Mouse (Mus musculus): Measurements from ENCODE around the gene Chst8. TPM values are rescaled to one million over a fixed set of nuclear protein-coding genes. Genes with fewer than 3 reads are reported as not detected.

Chst8 gene
- polyA plus RNA-seq, 1 experiment = 5.3 TPM

DNA sequence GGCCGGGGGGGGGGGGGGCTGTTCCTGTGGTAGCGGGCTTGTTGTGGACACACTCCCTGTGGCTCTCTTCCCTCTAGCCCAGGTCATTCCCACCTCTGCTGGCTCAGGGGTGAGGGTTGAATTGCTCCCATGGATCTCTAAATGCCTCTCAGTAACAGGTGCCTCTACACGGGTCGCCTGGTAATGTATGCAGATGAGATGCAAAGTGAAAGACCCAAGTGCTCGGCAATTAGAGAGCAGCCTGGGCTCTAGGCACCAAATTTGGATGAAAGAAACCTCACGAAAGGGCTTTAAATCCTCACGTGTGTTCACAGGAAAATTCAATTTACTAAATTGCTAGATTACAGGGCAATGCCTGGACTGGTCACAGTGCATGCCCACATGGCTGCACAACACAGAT is 126.7 kb downstream of the Chst8 start:
- WGBS = 45% methylated on average over 7 of the region's 7 CpGs
- H3K4me1 ChIP-seq (ENCODE audit: control insufficient read depth, insufficient read depth, low read length) = no peaks in the 10 kb centered on the region
- no peak for TF ChIP-seq POLR2A (IDR thresholded peaks at IDR 0.05; ENCODE audit: borderline replicate concordance, extremely low read depth, low read depth, low read length)
- TF ChIP-seq CTCF (IDR thresholded peaks at IDR 0.05; ENCODE audit: insufficient read depth, low read length) = no peak

DNA sequence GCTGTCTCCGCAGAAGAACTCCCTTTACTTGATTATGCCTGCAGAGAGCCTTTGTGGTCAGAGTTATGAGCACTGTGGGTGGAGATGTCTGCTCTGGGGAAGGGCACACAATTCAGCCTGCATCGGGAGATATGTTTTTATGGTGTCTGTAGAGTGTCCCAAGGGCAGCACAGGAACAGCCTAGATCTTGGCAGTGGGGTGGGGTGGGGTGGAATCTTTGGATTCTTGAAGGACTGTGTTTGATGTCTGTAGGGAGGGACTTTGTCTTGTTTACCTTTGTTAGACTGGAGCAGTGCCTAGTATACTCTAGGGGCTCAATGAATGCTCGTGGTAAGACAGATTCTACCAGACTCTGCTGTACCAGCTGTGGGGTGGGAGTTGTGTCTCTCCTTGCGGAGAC is 127.3 kb downstream of the Chst8 start:
- no peak for DNase-seq
- WGBS = 49% methylated on average over 4 of the region's 4 CpGs
- Histone ChIP-seq H3K4me1 (ENCODE audit: control insufficient read depth, insufficient read depth, low read length) (no peaks in the 10 kb centered on the region), H3K4me3 (replicated peaks; ENCODE audit: extremely low read depth, low read depth, low read length) (no peak overlapping the region)
- TF ChIP-seq POLR2A (IDR thresholded peaks at IDR 0.05; ENCODE audit: borderline replicate concordance, extremely low read depth, low read depth, low read length) (no peak), CTCF (IDR thresholded peaks at IDR 0.05; ENCODE audit: insufficient read depth, low read length) (no peak)

More for the DNA sequence above, 126.7 kb downstream of the Chst8 start:
- H3K4me3 ChIP-seq (replicated peaks; ENCODE audit: extremely low read depth, low read depth, low read length) = no peak overlapping the region
- no peak for DNase-seq

DNA sequence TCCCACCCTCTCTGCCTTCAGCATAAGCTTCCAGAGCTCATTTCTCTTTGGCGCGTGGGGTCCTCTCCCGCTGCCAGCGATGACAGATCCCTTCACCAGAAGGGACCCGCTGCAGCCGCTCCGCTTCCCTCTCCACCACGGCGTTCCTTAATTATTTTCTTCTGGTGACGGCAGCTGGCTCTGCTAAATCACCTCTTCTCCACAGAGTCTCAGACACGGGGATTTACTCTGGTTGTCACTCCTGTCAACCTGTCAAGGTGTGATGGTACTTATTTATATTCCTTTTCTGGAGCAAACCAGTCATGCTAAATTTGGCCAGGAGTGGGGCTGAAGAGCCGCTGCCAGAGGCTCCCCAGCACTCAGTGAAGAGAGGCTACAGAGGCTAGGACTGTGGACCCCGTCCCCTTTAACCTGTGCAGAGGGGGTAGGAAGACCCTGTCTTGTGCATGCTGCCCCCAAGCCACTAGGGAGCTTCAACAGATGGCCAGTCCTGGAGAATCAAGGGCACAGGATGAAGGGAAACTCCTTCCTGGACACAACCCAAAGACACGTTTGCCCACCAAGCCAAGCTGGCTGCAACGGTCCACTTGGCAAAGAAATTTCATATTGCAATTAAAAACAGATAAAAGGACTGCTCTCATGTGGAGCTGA is 131.6 kb downstream of the Chst8 start:
- Histone ChIP-seq H3K4me3 (replicated peaks; ENCODE audit: extremely low read depth, low read depth, low read length) (no peak overlapping the region), H3K4me1 (ENCODE audit: control insufficient read depth, insufficient read depth, low read length) (0 out of 2 replicates have a peak, but pooled peaks cover 2% of the 10 kb centered on the region)
- 36% methylated on average over 15 of the region's 15 CpGs for WGBS
- no peak for DNase-seq
- no peak for TF ChIP-seq CTCF (IDR thresholded peaks at IDR 0.05; ENCODE audit: insufficient read depth, low read length)
- no peak for TF ChIP-seq POLR2A (IDR thresholded peaks at IDR 0.05; ENCODE audit: borderline replicate concordance, extremely low read depth, low read depth, low read length)

DNA sequence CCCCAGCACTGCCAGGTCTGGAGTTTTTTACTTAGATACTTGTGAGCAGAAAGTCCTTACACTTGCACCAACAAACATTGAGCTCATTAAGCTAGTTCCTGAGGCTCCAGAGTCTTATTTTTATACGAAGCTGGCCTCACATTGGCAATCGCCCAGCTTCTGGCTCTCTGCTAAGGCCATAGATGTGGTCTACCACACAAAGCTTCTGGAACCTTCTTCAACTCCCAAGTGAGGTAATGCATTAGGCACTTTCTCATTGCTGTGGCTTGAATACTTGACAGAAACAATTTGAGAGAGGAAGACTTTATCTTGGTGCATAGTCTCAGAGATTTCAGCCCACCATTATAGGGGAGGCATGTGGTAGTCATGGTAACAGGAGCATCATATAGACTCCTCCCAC is 132.6 kb downstream of the Chst8 start:
- TF ChIP-seq POLR2A (IDR thresholded peaks at IDR 0.05; ENCODE audit: borderline replicate concordance, extremely low read depth, low read depth, low read length) (no peak), CTCF (IDR thresholded peaks at IDR 0.05; ENCODE audit: insufficient read depth, low read length) (no peak)
- no peak for DNase-seq
- H3K4me1 ChIP-seq (ENCODE audit: control insufficient read depth, insufficient read depth, low read length) = 0 out of 2 replicates have a peak, but pooled peaks cover 2% of the 10 kb centered on the region
- WGBS = 50% methylated on average over 2 of the region's 2 CpGs
- H3K4me3 ChIP-seq (replicated peaks; ENCODE audit: extremely low read depth, low read depth, low read length) = no peak overlapping the region

DNA sequence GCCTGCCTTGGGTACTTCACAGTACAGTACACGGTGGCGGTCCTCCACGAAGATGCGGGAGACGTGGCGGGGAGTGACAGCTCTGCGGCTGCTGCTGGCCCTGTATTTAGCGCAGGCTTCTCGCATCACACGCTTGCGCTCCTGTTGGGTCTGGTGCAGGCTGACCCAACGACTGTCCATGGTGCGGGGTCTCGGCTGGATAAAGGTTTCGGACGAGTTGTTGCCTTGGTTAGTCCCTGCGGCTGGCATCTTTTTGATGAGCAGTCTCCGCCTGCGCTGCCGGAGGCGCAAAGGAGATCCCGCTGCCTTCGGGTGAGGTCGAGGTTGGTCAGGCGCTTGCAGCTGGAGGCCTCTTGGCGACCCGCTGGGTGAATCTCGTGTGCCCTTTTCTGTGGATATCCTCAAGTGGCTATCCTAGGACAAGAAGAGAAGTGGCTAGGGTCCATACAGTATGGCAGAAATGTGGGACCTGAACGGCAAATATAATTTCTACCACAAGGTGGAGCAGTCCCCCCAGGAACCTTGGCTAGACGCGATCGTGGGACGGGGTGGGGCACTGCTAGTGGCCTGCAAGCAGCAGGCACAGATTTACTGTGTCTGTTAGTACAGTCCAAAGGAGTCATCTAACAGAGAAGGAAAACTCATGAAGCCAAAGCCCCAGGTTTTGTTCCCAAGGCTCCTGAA is 136.5 kb downstream of the Chst8 start:
- no peak overlapping the region for H3K4me3 ChIP-seq (replicated peaks; ENCODE audit: extremely low read depth, low read depth, low read length)

DNA sequence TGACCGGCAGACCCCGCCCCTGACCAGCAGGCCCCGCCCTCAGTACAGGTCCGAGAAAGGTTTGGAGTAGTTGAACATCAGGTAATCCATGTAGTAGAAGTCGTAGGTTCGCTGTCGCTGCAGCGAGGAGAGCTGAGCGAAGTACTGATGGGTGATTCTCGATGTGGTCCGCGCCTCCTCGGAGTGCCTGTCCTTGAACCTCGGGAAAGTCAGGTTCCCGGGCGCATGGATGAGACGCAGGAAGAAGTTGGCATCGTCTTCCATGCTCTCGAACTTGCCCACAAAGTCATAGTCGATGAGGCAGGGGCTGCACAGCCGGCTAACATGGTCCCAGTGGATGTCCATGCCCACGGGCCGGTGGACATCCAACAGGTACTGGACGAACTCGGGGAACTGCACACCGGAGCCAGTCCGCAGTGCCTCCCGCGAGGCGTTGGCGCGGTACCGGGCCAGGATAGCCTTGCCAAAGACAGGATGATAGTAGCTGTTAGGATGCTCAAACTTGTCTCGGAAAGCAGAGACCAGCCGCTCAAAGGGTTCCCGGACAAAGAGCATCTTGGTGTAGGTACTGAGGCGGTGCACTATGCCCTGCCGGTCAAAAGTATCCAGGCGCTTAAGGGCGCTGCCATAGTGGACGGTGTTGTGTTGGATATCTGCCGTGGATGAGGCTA is 137.3 kb downstream of the Chst8 start:
- TF ChIP-seq POLR2A (IDR thresholded peaks at IDR 0.05; ENCODE audit: borderline replicate concordance, extremely low read depth, low read depth, low read length) (no peak), CTCF (IDR thresholded peaks at IDR 0.05; ENCODE audit: insufficient read depth, low read length) (no peak)
- Histone ChIP-seq H3K4me3 (replicated peaks; ENCODE audit: extremely low read depth, low read depth, low read length) (no peak overlapping the region), H3K4me1 (ENCODE audit: control insufficient read depth, insufficient read depth, low read length) (0 out of 2 replicates have a peak, but pooled peaks cover 2% of the 10 kb centered on the region)
- WGBS = 24% methylated on average over 42 of the region's 42 CpGs
- DNase-seq = no peak

More for the DNA sequence above, 136.5 kb downstream of the Chst8 start:
- TF ChIP-seq POLR2A (IDR thresholded peaks at IDR 0.05; ENCODE audit: borderline replicate concordance, extremely low read depth, low read depth, low read length) = no peak
- TF ChIP-seq CTCF (IDR thresholded peaks at IDR 0.05; ENCODE audit: insufficient read depth, low read length) = peak; percentile 76
- 16% methylated on average over 33 of the region's 33 CpGs for WGBS
- 0 out of 2 replicates have a peak, but pooled peaks cover 2% of the 10 kb centered on the region for H3K4me1 ChIP-seq (ENCODE audit: control insufficient read depth, insufficient read depth, low read length)
- DNase-seq = peak; percentile 65

DNA sequence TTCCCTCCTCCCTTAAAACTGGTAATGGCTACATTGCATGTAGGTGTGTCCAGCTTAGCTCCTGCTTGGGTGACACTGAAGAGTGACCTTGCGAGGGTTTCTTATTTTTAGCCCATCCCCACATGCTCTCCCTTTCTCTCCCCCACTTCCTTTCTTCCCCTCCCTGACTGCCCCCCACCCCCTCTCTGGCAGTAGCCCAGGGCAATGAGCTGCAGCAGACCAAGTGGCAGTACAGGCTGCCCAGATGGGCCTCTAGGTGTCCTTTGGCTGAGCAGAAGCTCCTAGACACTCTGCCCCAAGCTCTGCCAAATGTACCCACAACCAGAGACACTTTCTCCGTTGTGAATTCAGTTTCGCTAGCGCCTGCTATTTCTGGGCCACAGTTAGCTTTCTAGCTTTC is 139.6 kb downstream of the Chst8 start:
- 76% methylated on average over 4 of the region's 4 CpGs for WGBS
- no peak for DNase-seq
- H3K4me1 ChIP-seq (ENCODE audit: control insufficient read depth, insufficient read depth, low read length) = 0 out of 2 replicates have a peak, but pooled peaks cover 2% of the 10 kb centered on the region
- no peak overlapping the region for H3K4me3 ChIP-seq (replicated peaks; ENCODE audit: extremely low read depth, low read depth, low read length)
- TF ChIP-seq POLR2A (IDR thresholded peaks at IDR 0.05; ENCODE audit: borderline replicate concordance, extremely low read depth, low read depth, low read length) (no peak), CTCF (IDR thresholded peaks at IDR 0.05; ENCODE audit: insufficient read depth, low read length) (no peak)

DNA sequence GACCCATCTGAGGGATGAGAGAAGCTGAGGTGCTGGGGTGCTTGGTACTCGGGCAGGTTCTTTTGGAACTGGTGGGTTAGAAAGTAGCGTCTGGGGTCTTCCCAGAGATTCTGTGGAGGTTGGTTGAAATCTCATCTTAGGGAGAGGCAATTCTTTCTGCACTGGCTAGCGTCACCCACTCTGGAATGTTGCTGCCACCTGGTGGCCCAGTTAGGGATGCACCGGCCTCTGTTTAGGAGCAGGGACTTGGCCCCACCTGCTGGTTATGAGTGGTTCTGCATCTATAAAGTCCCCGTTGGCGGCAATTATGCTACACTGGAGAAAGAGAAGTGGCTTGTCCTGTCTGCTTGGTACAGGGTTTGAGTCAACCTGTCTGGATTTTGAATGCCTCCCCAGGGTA is 140.6 kb downstream of the Chst8 start:
- peak; percentile 85 for DNase-seq
- WGBS = 2% methylated on average over 6 of the region's 6 CpGs
- Histone ChIP-seq H3K4me1 (ENCODE audit: control insufficient read depth, insufficient read depth, low read length) (0 out of 2 replicates have a peak, but pooled peaks cover 2% of the 10 kb centered on the region), H3K4me3 (replicated peaks; ENCODE audit: extremely low read depth, low read depth, low read length) (no peak overlapping the region)
- TF ChIP-seq POLR2A (IDR thresholded peaks at IDR 0.05; ENCODE audit: borderline replicate concordance, extremely low read depth, low read depth, low read length) = no peak
- TF ChIP-seq CTCF (IDR thresholded peaks at IDR 0.05; ENCODE audit: insufficient read depth, low read length) = peak; percentile 100

DNA sequence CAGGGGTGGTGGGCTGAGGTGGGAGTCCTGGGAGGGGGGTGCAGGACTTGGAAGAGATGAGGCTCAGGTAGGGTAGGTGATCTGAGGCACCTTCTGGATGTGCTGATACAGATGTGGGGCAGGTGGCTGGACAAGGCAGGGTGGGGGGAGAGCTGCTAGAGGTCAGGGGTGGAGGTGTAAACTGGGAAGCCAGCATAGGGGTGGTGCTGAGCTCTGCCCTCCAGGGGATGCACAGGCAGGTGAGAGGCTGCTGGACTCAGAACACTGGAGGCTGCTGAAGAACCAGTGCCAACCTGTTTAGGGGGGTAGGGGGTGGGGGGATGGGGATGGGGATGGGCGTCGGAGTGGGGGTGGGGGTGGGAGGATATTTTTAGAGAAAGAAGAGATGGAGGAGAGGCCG is 141.7 kb downstream of the Chst8 start:
- TF ChIP-seq CTCF (IDR thresholded peaks at IDR 0.05; ENCODE audit: insufficient read depth, low read length) = no peak
- TF ChIP-seq POLR2A (IDR thresholded peaks at IDR 0.05; ENCODE audit: borderline replicate concordance, extremely low read depth, low read depth, low read length) = no peak
- WGBS = 79% methylated on average over 3 of the region's 3 CpGs
- no peak overlapping the region for H3K4me3 ChIP-seq (replicated peaks; ENCODE audit: extremely low read depth, low read depth, low read length)

More for the DNA sequence above, 141.7 kb downstream of the Chst8 start:
- DNase-seq = no peak
- no peaks in the 10 kb centered on the region for H3K4me1 ChIP-seq (ENCODE audit: control insufficient read depth, insufficient read depth, low read length)

All from lung, adult 2 months (tissue).